Mouse (Mus musculus) kidney, adult 18-20 months (tissue): ENCODE data around the gene Myo1b.

Source experiments
- DNase-seq: peaks from one replicate; pipeline ENCODE4 v3.0.0; 2021

Myo1b gene

DNA sequence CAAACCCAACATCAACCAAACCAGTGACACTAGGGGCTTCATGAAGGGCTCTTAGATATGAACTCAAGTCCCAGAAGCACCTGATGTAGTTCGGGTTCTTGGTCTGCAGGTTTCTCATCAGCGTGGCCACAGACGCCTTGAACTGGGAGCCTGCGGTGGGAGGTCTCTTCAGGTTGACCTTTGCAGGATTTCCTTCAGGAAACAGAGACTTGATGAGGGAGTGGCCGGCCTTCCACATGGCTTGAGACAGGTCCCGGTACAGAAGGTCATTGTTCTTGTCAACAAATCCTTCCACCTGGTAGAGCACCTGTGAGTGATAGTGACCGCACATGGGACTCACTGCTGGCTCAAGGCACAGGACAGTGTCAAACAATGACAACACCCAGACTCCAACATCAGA is 137.6 kb downstream of the Myo1b start:
- no peak for DNase-seq

DNA sequence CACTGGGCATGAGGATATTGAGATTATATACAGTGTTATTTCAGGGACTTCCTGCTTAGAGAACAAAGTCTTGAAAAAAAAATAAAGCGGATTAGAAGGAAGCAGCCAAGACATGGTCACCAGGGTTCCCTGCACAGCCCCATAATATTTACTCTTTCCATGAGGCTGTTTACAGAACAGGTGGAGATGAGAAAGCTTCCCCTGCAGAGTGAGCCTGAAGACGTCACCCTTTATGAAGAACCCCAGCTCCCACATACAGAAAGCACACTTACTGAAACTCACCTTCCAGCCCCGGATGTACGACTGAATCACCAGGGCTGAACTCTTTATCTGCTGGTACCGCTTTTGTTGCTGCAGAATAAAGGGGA is 145.4 kb downstream of the Myo1b start:
- no peak for DNase-seq

- DNase-seq: no peak
Observed at GRCm38 (mm10) chr1:51769815-51770503, 145.9 kb downstream of the Myo1b start.

DNA sequence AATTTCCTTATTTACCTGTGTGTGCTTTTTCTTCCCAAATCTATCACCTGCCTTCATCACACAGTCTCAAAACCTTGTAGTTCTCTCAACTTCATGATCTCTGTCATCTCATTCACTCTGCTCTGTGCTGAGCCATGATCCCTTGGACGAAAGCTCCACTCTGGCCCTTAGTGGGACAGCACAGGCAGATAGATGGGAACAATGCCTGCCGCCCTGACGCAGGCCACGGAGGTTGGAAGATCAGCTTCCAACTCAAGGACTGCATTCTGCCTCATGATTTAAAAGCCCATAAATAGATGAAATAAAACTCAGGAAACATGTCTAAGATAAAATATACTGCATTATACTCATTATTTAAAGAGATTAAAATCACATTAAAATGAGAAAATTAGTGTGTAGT is 149.6 kb downstream of the Myo1b start:
- no peak for DNase-seq

- DNase-seq: no peak
Observed at GRCm38 (mm10) chr1:51765156-51765555, 150.7 kb downstream of the Myo1b start.

DNA sequence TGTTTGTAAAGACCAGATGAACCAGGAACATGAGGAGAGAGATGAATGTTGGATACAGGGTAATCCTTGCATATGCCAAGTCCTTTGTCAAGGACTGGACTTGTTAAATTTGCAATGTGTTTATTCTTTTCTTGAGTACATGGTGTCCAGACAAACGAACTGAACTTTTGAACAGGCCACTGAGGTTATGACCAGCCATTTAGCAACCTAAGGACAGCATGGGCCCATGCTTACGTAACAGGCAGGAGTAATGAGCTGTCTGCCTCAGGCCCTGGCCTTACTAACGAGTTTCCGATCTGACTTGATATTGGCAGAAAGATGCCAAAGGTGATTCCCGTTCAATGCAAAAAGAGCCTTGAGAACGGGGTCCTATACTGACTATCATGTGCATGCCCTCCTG is 156.2 kb downstream of the Myo1b start:
- DNase-seq: no peak

DNA sequence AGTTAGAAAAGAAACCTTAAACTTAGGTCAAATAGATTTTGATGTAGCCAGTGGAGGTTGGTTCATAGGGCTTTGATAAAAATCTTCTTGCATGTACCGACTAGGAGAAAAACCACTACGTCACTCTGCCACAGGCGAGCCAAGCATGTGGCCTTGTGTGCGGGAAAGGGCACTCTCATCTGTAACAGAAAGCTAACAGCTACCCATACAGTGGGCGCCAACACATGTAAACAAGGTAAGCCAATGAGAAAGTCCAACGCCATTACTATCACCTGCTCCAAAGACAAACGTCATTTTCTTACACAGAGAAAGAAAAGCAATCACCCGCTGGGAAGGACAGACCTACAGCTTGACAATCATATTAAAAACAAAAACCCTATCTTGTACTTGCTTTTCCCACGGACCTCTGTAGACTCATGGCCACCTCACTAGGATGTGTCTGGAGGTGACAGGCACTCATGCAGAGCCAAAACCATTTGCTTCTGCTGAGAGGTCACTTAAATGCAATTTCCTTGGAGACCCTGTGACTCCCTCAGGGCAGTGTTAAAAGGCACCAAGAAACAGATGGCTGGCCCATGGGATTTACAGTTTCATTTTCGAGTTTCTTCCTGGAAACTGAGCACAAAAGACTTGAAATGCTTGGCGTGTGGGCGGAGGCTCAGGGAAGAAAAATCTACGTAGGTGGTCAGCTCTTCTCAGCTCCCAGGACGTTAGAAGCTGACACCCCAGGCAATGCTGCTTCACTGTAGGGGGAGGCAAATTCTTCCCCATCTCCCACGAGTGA is 157.4 kb downstream of the Myo1b start:
- no peak for DNase-seq

GRCm38 (mm10) chr1:51753621-51754020 is 162.2 kb downstream of the Myo1b start:
- DNase-seq: no peak

GRCm38 (mm10) chr1:51751006-51751405 is 164.9 kb downstream of the Myo1b start:
- no peak for DNase-seq

DNA sequence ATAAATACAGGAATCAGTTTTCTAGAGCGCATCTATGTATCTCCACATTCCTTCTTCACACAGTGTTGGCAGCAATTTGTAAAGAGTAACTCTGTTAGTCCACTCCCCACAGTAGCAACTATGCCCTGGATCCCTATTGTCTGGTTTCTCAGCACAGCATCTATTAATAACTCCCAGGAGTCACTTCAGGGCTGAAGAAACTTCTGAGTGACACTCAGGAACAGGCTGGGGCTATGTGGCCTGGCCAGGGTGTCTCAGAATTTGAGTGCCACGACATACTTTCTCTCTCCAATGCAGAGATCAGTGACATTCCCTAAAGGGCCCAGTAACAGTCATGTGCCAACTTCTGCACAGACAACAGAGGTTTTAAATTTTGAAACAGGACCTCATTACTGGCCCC is 167.6 kb downstream of the Myo1b start:
- DNase-seq: no peak

- DNase-seq: no peak
Observed at GRCm38 (mm10) chr1:51747494-51747893, 168.4 kb downstream of the Myo1b start.

DNA sequence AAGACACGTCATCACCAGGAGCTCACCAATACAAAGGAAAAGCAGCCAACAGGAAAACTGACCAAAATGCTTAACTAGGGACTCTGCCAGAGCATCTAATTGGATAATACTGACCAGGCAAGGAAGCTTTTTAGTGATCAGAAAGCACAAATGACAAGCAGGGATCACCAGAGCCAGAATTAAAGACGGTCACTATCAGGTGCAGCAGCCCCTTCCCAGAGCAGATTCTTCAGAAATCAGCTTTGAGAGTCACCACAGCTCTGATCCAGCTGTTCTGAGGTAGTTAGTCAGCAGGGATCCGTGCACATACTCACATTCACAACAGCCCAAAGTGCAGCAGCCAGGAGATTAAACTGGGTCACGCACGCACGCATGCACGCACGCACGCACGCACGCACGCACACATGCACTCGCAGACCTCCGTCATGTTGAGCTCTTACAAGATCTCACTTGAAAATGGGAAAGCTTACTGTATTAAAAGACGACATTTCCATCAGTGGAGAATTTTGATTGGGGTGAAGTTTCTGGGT is 169.1 kb downstream of the Myo1b start:
- DNase-seq: no peak

DNA sequence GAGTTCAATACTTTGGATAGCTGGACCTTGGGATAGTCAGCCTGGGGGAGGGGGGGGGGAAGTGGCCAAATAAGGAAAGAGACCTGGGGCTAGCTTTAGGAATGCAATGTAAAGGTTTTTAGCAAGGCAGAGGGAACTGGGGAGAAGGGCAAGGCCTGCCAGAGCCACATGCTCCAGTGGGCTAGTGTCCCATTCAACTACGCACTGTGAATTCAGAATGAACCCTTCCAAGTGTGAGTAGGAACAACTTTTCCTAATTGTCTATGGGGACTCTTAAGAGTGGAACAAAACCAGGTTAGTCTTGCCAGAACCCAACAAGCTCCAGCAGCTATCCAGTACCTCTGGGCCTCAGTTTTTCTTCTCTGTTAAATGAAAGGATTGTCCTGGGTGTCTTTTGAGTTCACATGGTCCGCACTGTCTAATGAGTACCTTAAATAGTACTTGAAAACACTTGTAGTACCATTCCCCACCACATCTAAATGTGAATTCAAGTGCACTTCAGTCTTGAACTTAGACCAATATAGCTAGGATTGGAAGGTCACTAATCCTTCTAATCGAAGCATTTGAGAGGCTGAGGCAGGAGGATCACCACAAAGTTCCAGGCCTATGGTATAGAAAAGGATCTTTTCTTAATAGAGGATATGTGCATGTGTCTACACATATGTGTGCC is 172.0 kb downstream of the Myo1b start:
- no peak for DNase-seq

DNA sequence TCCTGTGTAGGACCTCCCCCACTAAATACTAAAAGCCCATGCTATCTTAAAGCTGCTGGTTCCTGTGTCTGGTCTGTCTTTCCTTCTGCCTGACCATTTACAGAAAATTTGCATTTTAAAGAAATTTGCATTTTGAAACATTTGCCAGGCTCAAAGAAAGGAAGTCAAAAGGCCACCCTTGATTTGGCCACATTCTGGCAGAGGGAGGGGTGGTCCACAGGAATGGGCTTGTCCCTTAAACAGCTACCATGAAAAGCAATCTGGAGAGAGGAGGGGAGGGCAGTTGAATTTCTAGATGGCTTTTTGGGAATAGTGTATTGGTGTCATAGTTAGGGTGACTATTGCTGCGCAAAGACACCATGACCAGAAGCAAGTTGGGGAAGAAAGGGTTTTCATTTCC is 173.3 kb downstream of the Myo1b start:
- no peak for DNase-seq

GRCm38 (mm10) chr1:51740626-51741231 is 175.1 kb downstream of the Myo1b start:
- no peak for DNase-seq

DNA sequence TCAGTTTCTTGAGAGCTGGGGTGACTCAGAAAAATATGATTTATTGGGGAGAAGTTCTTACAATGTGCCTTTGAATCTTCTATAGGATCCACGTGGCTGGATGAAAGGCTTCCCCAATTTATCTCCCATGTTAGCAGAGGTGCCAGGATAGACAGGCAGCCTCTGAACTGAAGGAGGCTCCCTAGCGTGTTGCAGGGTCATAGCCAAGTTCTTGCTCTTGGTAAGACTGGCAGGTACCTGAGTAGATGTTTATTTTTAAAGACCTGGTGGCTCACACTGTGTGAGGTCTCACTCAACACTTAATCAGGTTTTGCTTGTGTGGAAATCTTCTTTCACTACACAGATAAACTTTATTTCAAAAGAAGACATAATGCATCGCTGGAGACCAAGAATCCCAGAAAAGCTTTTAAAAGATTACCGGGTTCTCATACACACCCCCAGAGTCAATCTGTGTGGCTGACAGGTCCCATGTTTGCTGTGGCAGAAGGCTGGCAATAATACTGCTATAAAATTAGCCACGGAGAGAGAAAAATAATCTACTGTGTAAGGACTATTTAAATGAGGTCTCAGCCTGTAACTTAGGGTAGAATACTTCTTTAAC is 176.5 kb downstream of the Myo1b start:
- no peak for DNase-seq

DNA sequence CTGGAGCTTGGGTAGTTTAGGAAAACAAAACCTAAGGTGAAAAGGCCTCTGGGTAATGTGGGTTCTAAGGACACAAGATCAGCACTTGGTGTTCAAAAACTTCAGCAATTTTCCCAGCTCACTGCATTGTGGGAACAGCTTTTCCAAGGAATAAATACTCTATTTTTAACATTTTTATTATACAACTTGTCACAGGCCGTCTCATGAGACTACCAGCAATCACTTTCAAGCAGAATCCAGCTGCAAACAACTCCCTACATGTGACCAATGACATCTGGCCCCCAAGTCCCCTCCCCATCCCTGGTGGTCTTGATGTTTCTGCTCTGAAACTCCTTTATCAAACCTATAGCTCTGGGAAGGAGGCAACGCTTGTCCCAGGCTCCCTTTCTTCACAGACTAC is 179.0 kb downstream of the Myo1b start:
- DNase-seq: no peak

DNA sequence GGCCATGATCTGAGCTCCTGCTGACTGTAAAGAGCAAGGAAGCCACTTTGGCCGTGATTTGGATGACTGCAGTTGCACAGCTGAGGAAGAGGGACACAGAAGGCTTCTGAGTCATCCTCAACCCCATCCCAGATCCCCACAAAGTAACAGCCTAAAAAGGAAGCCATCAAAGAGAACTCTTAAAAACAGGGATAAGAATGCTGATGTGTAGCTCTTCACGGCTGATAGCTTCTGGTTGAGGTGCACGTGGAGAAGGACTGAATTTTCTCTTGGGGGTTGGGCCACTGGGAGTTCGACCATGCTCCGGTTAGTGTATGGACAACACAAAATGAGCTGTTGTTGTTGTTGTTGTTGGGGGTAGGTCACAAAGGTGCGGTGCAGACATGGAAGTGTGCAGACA is 181.2 kb downstream of the Myo1b start:
- no peak for DNase-seq

- DNase-seq: no peak
Observed at GRCm38 (mm10) chr1:51729407-51729806, 186.5 kb downstream of the Myo1b start.

- no peak for DNase-seq
Observed at GRCm38 (mm10) chr1:51728816-51729215, 187.1 kb downstream of the Myo1b start.

- DNase-seq: peak; percentile 44
Observed at GRCm38 (mm10) chr1:51719897-51720673, 195.8 kb downstream of the Myo1b start.

DNA sequence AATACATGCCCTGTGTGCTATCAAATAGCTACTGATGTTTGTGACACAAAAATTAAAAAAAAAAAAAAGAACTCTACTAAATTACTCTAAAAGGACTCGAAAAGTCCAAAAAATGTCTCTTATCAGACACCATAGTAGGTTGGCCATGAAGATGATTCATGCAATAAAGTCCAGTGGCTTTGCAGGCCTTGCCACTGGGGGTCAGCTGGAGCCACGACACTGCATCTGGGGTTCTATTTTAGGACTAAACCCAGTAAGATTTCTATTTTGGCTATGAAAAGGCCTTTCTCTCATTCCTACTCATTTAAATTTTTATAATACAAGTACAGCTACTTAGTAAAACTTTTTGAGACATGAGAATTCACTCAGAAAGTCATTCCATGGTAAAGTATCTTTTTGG is 205.0 kb downstream of the Myo1b start:
- DNase-seq: no peak
